In the genomic region with DNA sequence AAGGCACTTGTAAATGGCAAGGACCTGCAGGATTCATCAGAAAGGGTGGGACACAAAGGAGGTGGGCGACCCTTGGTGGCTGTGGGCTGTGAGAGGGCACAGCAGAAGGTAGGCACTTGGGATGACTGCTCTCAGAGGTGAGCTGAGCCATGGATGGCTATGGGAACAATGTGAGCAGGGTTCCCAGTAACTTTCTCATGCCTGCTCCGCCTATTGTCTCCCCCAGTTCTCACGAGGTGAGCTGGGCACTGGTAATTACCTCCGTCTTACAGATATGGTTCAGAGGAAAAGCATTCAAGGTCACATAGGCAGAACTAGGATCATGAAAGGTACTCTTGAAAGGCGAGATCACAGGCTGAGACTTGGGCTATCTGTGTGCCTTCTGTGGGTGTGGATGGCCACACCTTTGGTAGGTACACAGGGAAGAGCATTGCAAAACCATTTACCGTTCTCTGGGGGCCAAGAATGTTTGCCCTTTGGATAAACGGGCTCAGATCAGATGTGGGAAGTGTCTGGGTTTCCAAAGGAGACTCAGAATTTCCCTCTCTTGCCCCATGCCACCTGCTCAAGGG, we compare ENCODE assay signal across 18 mouse cellular contexts. TPM values are rescaled to one million over a fixed set of nuclear protein-coding genes. Genes with fewer than 3 reads are reported as not detected.
A peak's percentile ranks its signal among the peaks of the same experiment; 100 is the strongest.
DNase-seq lines count a peak whose midpoint lies in the region; ATAC-seq lines count a peak whose summit lies in the region.
"Had no signal": no experiment of that assay in that cellular context is flagged by ENCODE, and none has a peak within 500 bp of the region (broad histone marks: within the 10 kb centered on the region; RNA-seq: fewer than 3 reads in every experiment).

No protein-coding gene starts in this region.

- no peak overlapping the region for H3K9ac ChIP-seq in heart, embryonic 16.5 days (ENCODE audit: low read length)

- ATAC-seq in heart, embryonic 16.5 days (replicated peaks; ENCODE audit: extremely low read depth, insufficient read depth, low FRiP score): no peak
- ATAC-seq in megakaryocyte-erythroid progenitor cell, adult 5-6 weeks (replicated peaks; ENCODE audit: low FRiP score, low TSS enrichment, poor library complexity, severe bottlenecking): peak; percentile 2; the same call in 1 of the 2 replicates
- ATAC-seq in granulocyte monocyte progenitor cell, adult 5-6 weeks (replicated peaks; ENCODE audit: poor library complexity, severe bottlenecking): no peak
- ATAC-seq: forebrain, embryonic 14.5 days; hindbrain, embryonic 16.5 days had no signal

- DNase-seq in heart, postnatal 4 days: no peak
- DNase-seq in embryonic facial prominence, embryonic 10.5 days (ENCODE audit: low spot score): no peak
- DNase-seq in limb, embryonic 10.5 days (ENCODE audit: low spot score): no peak
- DNase-seq in cerebellum, adult 8-10 months: no peak
- DNase-seq: adrenal gland, adult 2 months; cerebellum, adult 11-12 months; heart, adult 18-20 months; lung, postnatal 14 days; right cerebral cortex, adult 18-20 months; spleen, adult 18-20 months had no signal

- H3K4me2 ChIP-seq in heart, embryonic 16.5 days (ENCODE audit: low read depth, low read length): peak overlapping the region; percentile 85; the same call in 1 of the 2 replicates

- H3K9me3 ChIP-seq in heart, embryonic 16.5 days (replicated peaks; ENCODE audit: control insufficient read depth, low read length): no peaks in the 10 kb centered on the region
- no peaks in the 10 kb centered on the region for H3K9me3 ChIP-seq in embryonic facial prominence, embryonic 10.5 days
- H3K9me3 ChIP-seq in limb, embryonic 10.5 days (replicated peaks): no peaks in the 10 kb centered on the region

- H3K4me3 ChIP-seq in heart, embryonic 16.5 days (ENCODE audit: low read length): peak overlapping the region; percentile 57; the same call in 1 of the 2 replicates
- H3K4me3 ChIP-seq in embryonic facial prominence, embryonic 10.5 days: peak overlapping the region; percentile 54; the same call in 1 of the 2 replicates
- H3K4me3 ChIP-seq in limb, embryonic 10.5 days: peak overlapping the region; percentile 47; the same call in 1 of the 2 replicates
- H3K4me3 ChIP-seq: left cerebral cortex, adult 2 months; myocyte had no signal

- peaks cover 9% of the 10 kb centered on the region for H3K4me1 ChIP-seq in heart, embryonic 16.5 days (ENCODE audit: control insufficient read depth, insufficient read depth, low read length)
- peaks cover 16% of the 10 kb centered on the region for H3K4me1 ChIP-seq in embryonic facial prominence, embryonic 10.5 days
- peaks cover 12% of the 10 kb centered on the region for H3K4me1 ChIP-seq in limb, embryonic 10.5 days

- no peak overlapping the region for H3K27ac ChIP-seq in heart, embryonic 16.5 days (ENCODE audit: low read length)
- H3K27ac ChIP-seq in embryonic facial prominence, embryonic 10.5 days (replicated peaks): no peak overlapping the region
- no peak overlapping the region for H3K27ac ChIP-seq in limb, embryonic 10.5 days
- H3K27ac ChIP-seq: left cerebral cortex, adult 2 months had no signal

- peaks cover 21% of the 10 kb centered on the region for H3K27me3 ChIP-seq in heart, embryonic 16.5 days (ENCODE audit: control insufficient read depth, insufficient read depth, low read length)
- H3K27me3 ChIP-seq in embryonic facial prominence, embryonic 10.5 days (replicated peaks; ENCODE audit: low read depth, poor library complexity, severe bottlenecking): peaks cover 73% of the 10 kb centered on the region
- peaks cover 66% of the 10 kb centered on the region for H3K27me3 ChIP-seq in limb, embryonic 10.5 days (ENCODE audit: low read depth, poor library complexity, severe bottlenecking)

- 61% methylated on average over 7 of the region's 7 CpGs for WGBS in heart, embryonic 16.5 days
- WGBS in embryonic facial prominence, embryonic 10.5 days: 71% methylated on average over 7 of the region's 7 CpGs
- 81% methylated on average over 7 of the region's 7 CpGs for WGBS in limb, embryonic 10.5 days

- H3K36me3 ChIP-seq in heart, embryonic 16.5 days (ENCODE audit: control insufficient read depth, insufficient read depth): no peaks in the 10 kb centered on the region
- H3K36me3 ChIP-seq in embryonic facial prominence, embryonic 10.5 days (replicated peaks): no peaks in the 10 kb centered on the region
- no peaks in the 10 kb centered on the region for H3K36me3 ChIP-seq in limb, embryonic 10.5 days

RNA-seq across cellular contexts. Expression of gene Kcne3, which starts 3.6 kb away (rescaled TPM):
- 9.3 and 9.5 TPM in 2 replicates for polyA plus RNA-seq in heart, embryonic 16.5 days (2015; fragmentation: Nextera tagmentation; extraction: Ambion mirVana)
- total RNA-seq in heart, postnatal 4 days (2021): 1 to 10 TPM; 1.8 to 3.8 TPM
- 17.0 and 19.7 TPM in 2 replicates for polyA plus RNA-seq in embryonic facial prominence, embryonic 10.5 days (2016; fragmentation: Nextera tagmentation; extraction: Ambion mirVana)
- 18.0 and 19.4 TPM in 2 replicates for polyA plus RNA-seq in limb, embryonic 10.5 days (2016; fragmentation: Nextera tagmentation; extraction: Ambion mirVana)
- total RNA-seq in megakaryocyte-erythroid progenitor cell, adult 5-6 weeks (2014; fragmentation: Nextera tagmentation): 4.1 TPM in 1 of 2 replicates, not detected in the other
- 0.38 TPM in 1 of 2 replicates, not detected in the other for total RNA-seq in megakaryocyte-erythroid progenitor cell, adult 5-6 weeks (2017)
- total RNA-seq in granulocyte monocyte progenitor cell, adult 5-6 weeks (2014; fragmentation: Nextera tagmentation): 0.88 and 2.8 TPM in 2 replicates
- 0.95 TPM in 1 of 2 replicates, not detected in the other for total RNA-seq in granulocyte monocyte progenitor cell, adult 5-6 weeks (2017)
- total RNA-seq: ES-E14 had no signal
- polyA plus RNA-seq: myocyte had no signal

RNA-seq across cellular contexts. Expression of gene Lipt2, which starts 20.8 kb away (rescaled TPM):
- 11.6 and 11.9 TPM in 2 replicates for polyA plus RNA-seq in heart, embryonic 16.5 days (2015; fragmentation: Nextera tagmentation; extraction: Ambion mirVana)
- 1 to 10 TPM; 6.8 to 7.7 TPM for total RNA-seq in heart, postnatal 4 days (2021)
- 27.0 and 28.3 TPM in 2 replicates for polyA plus RNA-seq in embryonic facial prominence, embryonic 10.5 days (2016; fragmentation: Nextera tagmentation; extraction: Ambion mirVana)
- polyA plus RNA-seq in limb, embryonic 10.5 days (2016; fragmentation: Nextera tagmentation; extraction: Ambion mirVana): 28.5 and 29.2 TPM in 2 replicates
- total RNA-seq in megakaryocyte-erythroid progenitor cell, adult 5-6 weeks (2014; fragmentation: Nextera tagmentation): 5.2 and 13.0 TPM in 2 replicates
- 8.5 and 16.9 TPM in 2 replicates for total RNA-seq in megakaryocyte-erythroid progenitor cell, adult 5-6 weeks (2017)
- total RNA-seq in granulocyte monocyte progenitor cell, adult 5-6 weeks (2014; fragmentation: Nextera tagmentation): 4.2 and 7.2 TPM in 2 replicates
- total RNA-seq in granulocyte monocyte progenitor cell, adult 5-6 weeks (2017): 4.0 and 6.1 TPM in 2 replicates

RNA-seq across cellular contexts. Expression of gene Pgm2l1, which starts 47.3 kb away (rescaled TPM):
- 1.3 and 1.5 TPM in 2 replicates for polyA plus RNA-seq in heart, embryonic 16.5 days (2015; fragmentation: Nextera tagmentation; extraction: Ambion mirVana)
- total RNA-seq in heart, postnatal 4 days (2021): 1 to 10 TPM; 5.6 to 6.1 TPM
- polyA plus RNA-seq in embryonic facial prominence, embryonic 10.5 days (2016; fragmentation: Nextera tagmentation; extraction: Ambion mirVana): 4.0 and 4.4 TPM in 2 replicates
- polyA plus RNA-seq in limb, embryonic 10.5 days (2016; fragmentation: Nextera tagmentation; extraction: Ambion mirVana): 1.9 and 3.3 TPM in 2 replicates
- total RNA-seq in megakaryocyte-erythroid progenitor cell, adult 5-6 weeks (2014; fragmentation: Nextera tagmentation): 11.6 and 21.7 TPM in 2 replicates
- 13.7 and 18.0 TPM in 2 replicates for total RNA-seq in megakaryocyte-erythroid progenitor cell, adult 5-6 weeks (2017)
- 7.9 and 10.8 TPM in 2 replicates for total RNA-seq in granulocyte monocyte progenitor cell, adult 5-6 weeks (2014; fragmentation: Nextera tagmentation)
- 6.7 and 8.4 TPM in 2 replicates for total RNA-seq in granulocyte monocyte progenitor cell, adult 5-6 weeks (2017)

RNA-seq across cellular contexts. Expression of gene Pold3, which starts 58.6 kb away (rescaled TPM):
- polyA plus RNA-seq in heart, embryonic 16.5 days (2015; fragmentation: Nextera tagmentation; extraction: Ambion mirVana): 33.4 and 36.6 TPM in 2 replicates
- 10 to 100 TPM; 28.9 to 29.1 TPM for total RNA-seq in heart, postnatal 4 days (2021)
- polyA plus RNA-seq in embryonic facial prominence, embryonic 10.5 days (2016; fragmentation: Nextera tagmentation; extraction: Ambion mirVana): 103 and 106 TPM in 2 replicates
- polyA plus RNA-seq in limb, embryonic 10.5 days (2016; fragmentation: Nextera tagmentation; extraction: Ambion mirVana): 102 and 107 TPM in 2 replicates
- total RNA-seq in megakaryocyte-erythroid progenitor cell, adult 5-6 weeks (2014; fragmentation: Nextera tagmentation): 91.8 and 98.7 TPM in 2 replicates
- 97.0 and 121 TPM in 2 replicates for total RNA-seq in megakaryocyte-erythroid progenitor cell, adult 5-6 weeks (2017)
- 91.8 and 97.7 TPM in 2 replicates for total RNA-seq in granulocyte monocyte progenitor cell, adult 5-6 weeks (2014; fragmentation: Nextera tagmentation)
- total RNA-seq in granulocyte monocyte progenitor cell, adult 5-6 weeks (2017): 132 and 140 TPM in 2 replicates
